Mouse (Mus musculus) mouse embryonic stem cell (cell line): Measurements from ENCODE around the gene Il11ra1.

Source experiments
- in situ Hi-C, 2 experiments: fragments of 300-500 bp; cut with MboI; formaldehyde crosslinking; loops; 1 replicate in 1 of 2; 3 replicates in 1 of 2; pipeline ENCODE4 v1.14.3; 2019 to 2020; ENCODE audit warnings: low sequenced_read_pairs in 2 of 2, low pct_unique_long_range_greater_than_20kb in 1 of 2, mixed read lengths in 1 of 2; ENCODE audit not compliant: unreplicated experiment in 1 of 2

Il11ra1 gene

GRCm38 (mm10) chr4:41702226-41702625 is 2.4 kb downstream of the Il11ra1 start:
- in situ Hi-C loops: loop anchor here in 1 of 2 experiments (10.0 to 25.0 kb wide), 2 partner anchors 137 to 565 kb away; partner anchors contain the start of genes Dnaic1, Fam219a and Ube2r2

GRCm38 (mm10) chr4:41704651-41705050 is 4.9 kb downstream of the Il11ra1 start:
- in situ Hi-C loops: loop anchor here in 1 of 2 experiments (10.0 to 25.0 kb wide), 2 partner anchors 140 to 567 kb away; partner anchors contain the start of genes Dnaic1, Fam219a and Ube2r2

- in situ Hi-C loops: loop anchor here in 1 of 2 experiments (10.0 to 25.0 kb wide), 2 partner anchors 141 to 569 kb away; partner anchors contain the start of genes Dnaic1, Fam219a and Ube2r2
Measured at GRCm38 (mm10) chr4:41705922-41706754, 6.3 kb downstream of the Il11ra1 start.

- in situ Hi-C loops: loop anchor here in 1 of 2 experiments (10.0 to 25.0 kb wide), 2 partner anchors 142 to 570 kb away; partner anchors contain the start of genes Dnaic1, Fam219a and Ube2r2
Measured at GRCm38 (mm10) chr4:41707011-41707535, 7.3 kb downstream of the Il11ra1 start.

GRCm38 (mm10) chr4:41708192-41708745 is 8.5 kb downstream of the Il11ra1 start:
- in situ Hi-C loops: loop anchor here in 1 of 2 experiments (10.0 to 25.0 kb wide), 2 partner anchors 143 to 571 kb away; partner anchors contain the start of genes Dnaic1, Fam219a and Ube2r2

- in situ Hi-C loops: loop anchor here in 1 of 2 experiments (25.0 kb wide), 1 partner anchor 573 kb away; the partner anchor contains the start of gene Ube2r2
Measured at GRCm38 (mm10) chr4:41710229-41710628, 10.4 kb downstream of the Il11ra1 start.

- in situ Hi-C loops: loop anchor here in 1 of 2 experiments (25.0 kb wide), 1 partner anchor 575 kb away; the partner anchor contains the start of gene Ube2r2
Measured at GRCm38 (mm10) chr4:41711705-41712375, 12.1 kb downstream of the Il11ra1 start.

- in situ Hi-C loops: loop anchor here in 1 of 2 experiments (25.0 kb wide), 1 partner anchor 575 kb away; the partner anchor contains the start of gene Ube2r2
Measured at GRCm38 (mm10) chr4:41712421-41713196, 12.8 kb downstream of the Il11ra1 start.

GRCm38 (mm10) chr4:41713197-41714067 is 13.6 kb downstream of the Il11ra1 start, which contains the start of gene Rpp25l:
Rpp25l (minus strand) TSS chr4:41713534.
- in situ Hi-C loops: loop anchor here in 1 of 2 experiments (25.0 kb wide), 1 partner anchor 576 kb away; the partner anchor contains the start of gene Ube2r2

GRCm38 (mm10) chr4:41714276-41714675 is 14.5 kb downstream of the Il11ra1 start:
- in situ Hi-C loops: loop anchor here in 1 of 2 experiments (25.0 kb wide), 1 partner anchor 577 kb away; the partner anchor contains the start of gene Ube2r2

- in situ Hi-C loops: loop anchor here in 1 of 2 experiments (25.0 kb wide), 1 partner anchor 578 kb away; the partner anchor contains the start of gene Ube2r2
Measured at GRCm38 (mm10) chr4:41715082-41715481, 15.3 kb downstream of the Il11ra1 start.

GRCm38 (mm10) chr4:41715596-41715995 is 15.8 kb downstream of the Il11ra1 start:
- in situ Hi-C loops: loop anchor here in 1 of 2 experiments (25.0 kb wide), 1 partner anchor 578 kb away; the partner anchor contains the start of gene Ube2r2

- in situ Hi-C loops: loop anchor here in 1 of 2 experiments (25.0 kb wide), 1 partner anchor 580 kb away; the partner anchor contains the start of gene Ube2r2
Measured at GRCm38 (mm10) chr4:41716834-41717233, 17.0 kb downstream of the Il11ra1 start.

- in situ Hi-C loops: loop anchor here in 1 of 2 experiments (25.0 kb wide), 1 partner anchor 586 kb away; the partner anchor contains the start of gene Ube2r2
Measured at GRCm38 (mm10) chr4:41722918-41723351, 23.1 kb downstream of the Il11ra1 start, which contains the start of gene Dctn3. Dctn3 (minus strand) TSS chr4:41723170.

GRCm38 (mm10) chr4:41726826-41727621 is 27.2 kb downstream of the Il11ra1 start:
- in situ Hi-C loops: no loop called here
